Mouse (Mus musculus): ENCODE data around the gene Mrpl21.

GRCm38 (mm10) chr19:3334550-3334949, 51.8 kb downstream of the Mrpl21 start:
- no peak for TF ChIP-seq CTCF (IDR thresholded peaks at IDR 0.05; ENCODE audit: control insufficient read depth, insufficient read depth, low read length)
- TF ChIP-seq POLR2A (IDR thresholded peaks at IDR 0.05; ENCODE audit: borderline replicate concordance, control insufficient read depth, low read depth, low read length), result no peak

Measured in bone marrow, adult 2 months (tissue).